Mouse (Mus musculus): ENCODE measurements at regions not wholly inside any gene's neighbourhood (a gene's known extent, or its start where the extent isn't known, plus 50 kb on each side); places are given as distances from the start of the nearest gene placed in this dataset.

DNA sequence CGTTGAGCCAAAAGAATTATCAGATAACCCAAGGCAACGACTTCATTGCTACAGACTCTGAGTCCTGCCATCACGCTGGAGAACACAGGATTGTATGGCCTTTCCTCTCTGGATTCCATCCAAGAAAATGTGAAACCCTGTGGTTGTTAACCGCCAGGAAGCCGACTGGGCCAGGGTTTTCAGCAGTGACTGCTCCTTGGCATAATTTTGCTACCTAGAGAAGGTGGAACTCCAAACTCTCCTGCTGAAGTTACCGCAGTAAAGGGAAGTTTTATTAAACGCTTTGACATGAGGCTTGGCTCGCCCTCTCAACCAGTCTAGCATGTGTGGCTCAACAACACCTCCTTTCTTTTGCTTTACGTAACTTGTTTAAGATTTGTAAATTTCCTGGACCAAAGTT lies 116.9 kb downstream of the Wif1 start:
- DNase-seq (ENCODE audit: low spot score in 2 of 2) = no peak

DNA sequence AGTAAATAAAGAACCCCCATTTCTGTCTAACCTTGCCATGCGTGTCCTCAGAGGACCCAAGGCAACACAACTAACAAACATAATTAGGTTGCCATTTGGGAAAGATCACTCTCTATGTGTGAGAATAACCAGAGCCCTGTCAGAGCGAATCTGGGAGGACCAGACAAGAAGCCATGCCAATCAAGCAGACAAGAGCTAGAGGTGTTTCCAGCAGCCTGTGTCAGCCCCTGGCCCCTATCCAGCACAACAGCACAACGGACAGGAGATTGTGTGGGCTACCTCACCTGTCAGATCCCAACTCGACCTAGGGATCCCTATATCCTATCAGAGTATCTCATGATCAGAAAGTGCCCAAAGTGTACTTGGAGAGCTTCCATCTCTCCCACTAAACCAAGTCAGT lies 119.9 kb downstream of the Wif1 start:
- no peak for DNase-seq (ENCODE audit: low spot score in 2 of 2)

DNA sequence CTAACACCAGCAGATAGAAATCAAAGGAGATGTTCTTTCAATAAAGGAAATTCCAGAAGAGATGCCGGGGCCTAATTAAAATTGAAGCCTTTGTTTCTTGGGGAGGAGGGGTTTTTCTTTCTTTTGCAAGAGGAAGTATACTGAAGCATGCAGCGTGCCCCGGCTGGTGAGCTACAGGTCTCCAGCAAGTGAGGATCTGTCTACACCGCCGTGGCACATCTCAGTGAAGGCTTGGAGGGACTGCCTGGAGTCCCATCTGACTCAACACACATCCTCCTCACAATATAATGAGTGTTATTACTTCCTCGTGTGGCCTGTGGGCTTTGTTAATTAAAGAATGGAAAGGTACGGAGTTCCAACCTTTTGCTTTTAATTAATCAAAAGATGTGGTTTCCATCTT lies 126.7 kb downstream of the Wif1 start:
- DNase-seq (ENCODE audit: low spot score in 2 of 2) = no peak

DNA sequence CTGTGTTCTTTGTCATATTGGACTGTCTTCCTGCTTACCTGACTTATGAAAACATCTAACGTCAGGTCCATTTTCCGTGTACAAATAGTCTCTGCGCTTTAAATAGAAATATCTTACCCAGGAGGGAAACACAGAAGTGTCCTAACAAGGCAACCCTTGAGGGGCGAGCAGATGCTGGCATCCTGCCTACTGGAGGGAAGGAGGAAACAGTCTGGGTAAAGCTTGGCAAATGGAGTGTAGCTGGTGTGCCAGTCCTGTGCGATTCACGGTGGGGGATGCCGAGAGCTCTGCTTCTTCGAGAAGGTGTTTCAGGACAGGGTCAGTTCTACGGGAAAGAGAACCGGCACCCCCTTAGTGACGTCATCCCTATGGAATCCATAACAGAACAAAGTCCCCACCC lies 127.4 kb downstream of the Wif1 start:
- DNase-seq (ENCODE audit: low spot score in 2 of 2) = no peak

DNA sequence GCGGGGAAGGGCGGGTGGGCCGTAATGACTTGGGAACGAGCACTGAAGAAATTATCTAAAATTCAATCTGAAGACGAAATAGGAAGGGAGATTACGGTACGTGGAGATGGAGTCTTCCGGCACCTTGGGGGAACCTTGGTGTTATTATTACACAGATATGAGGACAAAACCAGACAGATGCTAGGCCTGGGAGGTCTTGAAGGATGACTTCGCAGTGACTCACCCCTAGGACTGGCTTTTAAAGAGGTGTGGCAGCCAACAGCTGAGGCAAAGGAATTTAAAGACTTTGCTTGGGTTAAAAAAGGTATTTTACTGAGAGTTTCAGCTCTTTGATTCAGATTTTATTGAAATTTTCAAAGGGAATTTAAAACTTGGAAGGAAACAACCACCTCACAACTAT lies 140.3 kb downstream of the Wif1 start:
- no peak for DNase-seq (ENCODE audit: low spot score in 2 of 2)

DNA sequence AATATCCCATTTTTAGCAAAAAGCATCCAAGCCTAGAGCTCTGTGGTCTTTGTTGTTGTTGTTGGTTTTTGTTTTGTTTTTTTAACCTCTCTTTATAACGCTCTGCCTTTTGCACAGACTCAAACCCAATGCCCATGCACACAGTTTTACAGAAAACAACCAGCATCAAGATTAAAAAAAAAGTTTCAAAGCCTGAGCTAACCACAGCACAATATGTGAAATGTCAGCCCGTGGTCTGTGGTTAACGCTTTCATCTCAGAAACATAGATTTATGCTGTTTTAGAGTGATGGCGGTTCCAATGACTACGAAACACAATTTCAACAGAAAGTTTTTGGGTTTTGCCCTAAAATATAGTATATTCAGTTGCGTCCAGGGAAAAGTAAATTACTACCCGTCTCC lies 155.4 kb downstream of the Wif1 start:
- no peak for DNase-seq (ENCODE audit: low spot score in 2 of 2)

DNA sequence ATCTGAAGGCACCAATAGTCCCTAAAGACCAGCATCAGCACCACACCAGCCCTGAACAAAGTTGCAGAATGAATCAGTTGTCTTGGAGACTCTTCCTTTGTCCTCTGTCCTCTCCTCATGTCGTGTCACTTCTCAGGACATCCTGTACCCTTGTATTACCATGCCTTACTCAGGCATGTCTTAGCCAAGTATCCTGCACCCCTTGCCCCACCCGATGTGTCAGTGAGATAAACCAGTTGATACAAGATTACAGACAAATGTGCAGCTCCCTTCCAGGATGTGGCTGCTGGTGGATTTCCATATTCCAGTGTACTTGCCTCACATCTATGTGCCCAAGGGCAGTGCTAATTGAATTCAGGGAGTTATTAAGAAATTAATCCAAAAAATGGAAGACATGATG lies 151.8 kb downstream of the Tbc1d30 start:
- no peak for DNase-seq (ENCODE audit: low spot score in 2 of 2)

DNA sequence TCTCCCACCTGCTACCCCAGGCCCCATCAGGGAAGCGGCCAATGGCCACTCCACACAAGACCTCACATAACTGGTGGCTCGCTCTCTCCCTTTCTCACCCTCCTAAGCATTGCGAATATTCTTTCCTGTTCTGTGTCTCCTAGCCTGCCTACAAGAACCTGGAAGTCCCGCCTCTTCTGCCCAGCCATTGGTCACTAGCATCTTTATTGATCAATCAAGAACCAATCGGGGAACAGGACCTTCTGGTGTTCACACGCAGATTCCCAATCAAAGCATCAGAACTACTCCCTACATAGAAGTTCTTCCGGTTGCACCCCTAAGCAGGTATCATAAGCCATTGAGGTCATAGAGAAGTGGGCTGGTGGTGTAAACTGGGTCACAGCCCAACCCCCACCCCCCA lies 148.5 kb downstream of the Tbc1d30 start:
- no peak for DNase-seq (ENCODE audit: low spot score in 2 of 2)

DNA sequence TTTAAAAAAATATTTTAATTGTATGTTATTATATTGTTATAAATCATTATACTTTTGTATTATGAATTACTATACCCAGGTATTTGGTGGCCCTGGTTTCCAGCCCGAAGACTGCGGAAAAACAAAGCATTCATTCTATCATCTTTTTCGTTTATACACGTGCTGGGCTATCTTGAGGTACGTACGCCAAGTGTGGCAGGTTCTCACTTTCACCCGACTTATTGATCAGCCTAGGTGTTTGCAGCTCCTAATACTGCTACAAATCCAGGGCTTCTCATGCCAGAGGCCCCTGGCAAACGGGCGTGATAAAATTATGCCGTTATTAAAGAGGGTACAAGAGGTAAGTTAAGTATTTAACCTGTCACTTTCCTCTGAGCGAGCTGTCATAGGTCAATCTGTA lies 145.5 kb downstream of the Tbc1d30 start:
- DNase-seq (ENCODE audit: low spot score in 2 of 2) = no peak

DNA sequence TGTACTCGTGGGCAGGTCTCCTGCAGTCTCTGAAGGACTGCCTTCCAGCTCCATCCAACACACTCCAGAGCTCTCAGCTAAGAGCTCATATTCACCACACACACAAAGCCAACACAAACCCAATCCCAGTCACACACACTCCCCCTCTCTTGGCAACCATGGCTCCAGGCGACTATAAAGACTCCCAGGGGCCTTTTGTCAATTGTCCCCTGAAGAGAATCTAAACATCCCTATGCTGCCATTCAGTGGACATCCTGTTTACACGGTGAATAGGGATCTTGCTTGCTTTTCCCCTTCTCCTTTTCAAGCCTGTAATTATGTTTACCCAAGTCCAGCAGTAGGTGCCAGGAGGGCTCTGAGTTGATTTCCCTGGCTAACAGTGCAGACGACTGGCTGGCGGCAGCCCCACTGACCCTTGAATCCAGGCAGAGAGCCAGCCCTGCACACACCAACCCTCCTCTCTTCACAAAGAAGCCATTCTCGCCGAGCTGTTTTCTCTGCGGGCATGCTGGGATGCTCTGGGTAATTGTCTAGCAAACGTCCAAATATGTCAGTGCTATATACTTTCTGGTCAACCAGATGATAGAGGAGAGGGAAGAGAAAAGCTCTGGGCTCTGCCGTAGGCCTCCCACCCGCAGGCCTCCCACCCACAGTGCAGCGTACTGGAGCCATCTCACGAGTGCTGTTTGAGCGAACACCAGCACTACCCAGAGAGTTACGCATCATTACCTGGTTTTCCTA lies 144.9 kb downstream of the Tbc1d30 start:
- peak in 1 of 2 experiments; percentile 25 for DNase-seq (ENCODE audit: low spot score in 2 of 2)

DNA sequence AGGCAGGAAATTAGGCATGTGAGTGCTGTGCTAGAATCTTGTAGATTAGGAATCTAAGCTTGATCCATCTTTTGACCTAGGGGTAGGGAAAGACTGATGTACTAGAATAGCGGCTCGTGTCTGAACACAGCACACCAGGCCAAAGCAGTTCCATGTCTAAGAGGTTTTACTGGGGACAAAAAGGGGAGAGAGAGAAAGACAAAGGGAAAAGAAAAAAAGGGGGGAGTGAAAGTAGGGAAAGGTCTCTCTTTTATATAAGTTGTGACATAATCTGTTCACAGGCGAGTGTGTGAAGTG lies 144.4 kb downstream of the Tbc1d30 start:
- DNase-seq (ENCODE audit: low spot score in 2 of 2) = no peak

Measured in urinary bladder, postnatal 4 days (tissue).